Mouse (Mus musculus) ES-E14 (cell line): ENCODE results near the gene Atp8b3.

Experiments
- CHD2 ChIP-seq: IDR thresholded peaks from 2 replicates; pipeline ENCODE4 v1.6.1; 2014; ENCODE audit warnings: mild to moderate bottlenecking, low read depth, low read length, inconsistent platforms
- MAFK ChIP-seq: IDR thresholded peaks from 2 replicates; pipeline ENCODE4 v1.6.1; 2014; ENCODE audit warnings: mild to moderate bottlenecking, low read depth, low read length, inconsistent platforms; ENCODE audit not compliant: insufficient read depth
- ZC3H11A ChIP-seq: IDR thresholded peaks from 2 replicates; pipeline ENCODE4 v1.6.1; 2012; ENCODE audit warnings: low read depth, mild to moderate bottlenecking, inconsistent platforms, low read length, borderline replicate concordance
- ZNF384 ChIP-seq: IDR thresholded peaks from 2 replicates; pipeline ENCODE4 v1.6.1; 2012; ENCODE audit warnings: low read depth, low read length, inconsistent platforms

DNA sequence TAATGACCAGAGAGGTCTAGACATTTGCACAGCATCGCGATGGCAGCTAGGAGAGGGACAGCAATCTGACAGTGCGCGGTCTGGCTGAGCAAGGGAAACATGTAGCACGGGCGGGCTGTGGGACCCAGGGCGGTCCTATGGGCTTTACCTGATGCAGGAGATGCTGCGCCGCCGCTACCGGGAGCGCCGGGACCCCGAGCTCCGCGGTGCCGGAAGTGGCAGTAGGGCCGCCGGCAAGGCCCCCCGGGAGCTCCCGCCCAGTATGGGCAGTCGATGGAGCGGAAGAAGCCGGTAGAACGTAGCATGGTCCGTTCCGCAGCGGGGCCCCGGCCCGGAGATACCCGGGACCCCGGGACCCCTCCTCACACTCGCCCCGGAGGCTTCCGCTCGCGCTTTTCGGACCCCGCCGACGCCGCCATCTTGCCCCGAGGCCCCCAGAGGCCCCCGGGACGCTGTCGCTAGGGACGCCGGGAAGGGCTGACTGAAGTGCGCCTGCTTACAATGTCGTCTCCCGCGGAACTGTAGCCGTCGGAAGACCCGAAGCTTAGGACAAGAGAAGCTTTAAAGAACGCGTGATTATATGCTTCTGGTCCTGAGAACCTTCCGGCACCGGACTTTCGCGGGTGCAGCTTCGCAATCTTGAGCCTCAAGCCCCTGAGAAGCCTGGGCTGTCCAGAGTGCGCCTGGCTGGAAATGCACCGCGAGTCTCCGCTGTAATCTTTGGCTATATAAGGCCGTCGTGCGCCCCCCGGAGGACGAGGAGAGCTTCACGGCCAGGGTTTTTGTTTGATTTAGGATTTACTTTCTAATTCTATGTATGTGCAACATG, 22.4 kb upstream of the Atp8b3 start, which contains the start of gene Rexo1:
- no peak for TF ChIP-seq CHD2
- TF ChIP-seq ZNF384: no peak
- no peak for TF ChIP-seq ZC3H11A
- TF ChIP-seq MAFK: no peak
